Mouse (Mus musculus) midbrain, embryonic 14.5 days (tissue): Measurements from ENCODE around the gene Chd6. TPM values are rescaled to one million over a fixed set of nuclear protein-coding genes. Genes with fewer than 3 reads are reported as not detected.
A peak's percentile ranks its signal among the peaks of the same experiment; 100 is the strongest.

ENCODE experiments used
- ATAC-seq: fragments of 200-750 bp; cut with Nextera tagmentation; 2 replicates; pipeline ENCODE4 v1.8.0; 2017; ENCODE audit warnings: moderate number of reproducible peaks, moderate library complexity; ENCODE audit not compliant: low FRiP score, low TSS enrichment
- DNase-seq: peaks from one replicate; pipeline ENCODE4 v3.0.0-alpha.2; 2015
- H3K27ac ChIP-seq: fragments of 300-500 bp; sonication (generic); replicated peaks from 2 replicates; pipeline ENCODE4 v1.5.1; 2014; ENCODE audit warnings: mild to moderate bottlenecking, low read depth, low read length, moderate library complexity
- H3K27me3 ChIP-seq: fragments of 300-500 bp; sonication (generic); 2 replicates; pipeline ENCODE4 v1.6.1; 2014; ENCODE audit warnings: low read length, control low read depth, mixed read lengths; ENCODE audit not compliant: control insufficient read depth, insufficient read depth
- H3K36me3 ChIP-seq: fragments of 300-500 bp; sonication (generic); 2 replicates; pipeline ENCODE4 v1.6.1; 2014; ENCODE audit warnings: low read length, control low read depth; ENCODE audit not compliant: control insufficient read depth, insufficient read depth
- H3K4me1 ChIP-seq: fragments of 300-500 bp; sonication (generic); 2 replicates; pipeline ENCODE4 v1.6.1; 2014; ENCODE audit warnings: mild to moderate bottlenecking, antibody characterized with exemption, low read length, control low read depth; ENCODE audit not compliant: control insufficient read depth, insufficient read depth
- H3K4me2 ChIP-seq: fragments of 300-500 bp; sonication (generic); 2 replicates; pipeline ENCODE4 v1.6.1; 2014; ENCODE audit warnings: mild to moderate bottlenecking, low read length, moderate library complexity
- H3K4me3 ChIP-seq: fragments of 300-500 bp; sonication (generic); replicated peaks from 2 replicates; pipeline ENCODE4 v1.5.1; 2014; ENCODE audit warnings: low read depth, low read length
- H3K9ac ChIP-seq: fragments of 300-500 bp; sonication (generic); replicated peaks from 2 replicates; pipeline ENCODE4 v1.6.1; 2014; ENCODE audit warnings: mild to moderate bottlenecking, low read length, moderate library complexity
- H3K9me3 ChIP-seq: fragments of 300-500 bp; sonication (generic); 2 replicates; pipeline ENCODE4 v1.6.1; 2016; ENCODE audit warnings: low read length, control low read depth, mixed read lengths; ENCODE audit not compliant: control insufficient read depth
- WGBS: fragments of 180-500 bp; shearing (Covaris S2); extraction: QIAGEN DNeasy Blood & Tissue Kit; methylation state at CpG from one replicate; pipeline ENCODE4 v1.1.7; 2014; 5-methylcytosine and 5-hydroxymethylcytosine counted together
- polyA plus RNA-seq: library from polyadenylated mRNA; unstranded; fragments of >200 nt; fragmentation: Nextera tagmentation; extraction: Ambion mirVana; gene quantifications from 2 replicates; pipeline ENCODE4 v1.2.1, GENCODE M21; 2014

Gene Chd6
- polyA plus RNA-seq, 1 experiment from 2014 or later = 45.9 TPM

DNA sequence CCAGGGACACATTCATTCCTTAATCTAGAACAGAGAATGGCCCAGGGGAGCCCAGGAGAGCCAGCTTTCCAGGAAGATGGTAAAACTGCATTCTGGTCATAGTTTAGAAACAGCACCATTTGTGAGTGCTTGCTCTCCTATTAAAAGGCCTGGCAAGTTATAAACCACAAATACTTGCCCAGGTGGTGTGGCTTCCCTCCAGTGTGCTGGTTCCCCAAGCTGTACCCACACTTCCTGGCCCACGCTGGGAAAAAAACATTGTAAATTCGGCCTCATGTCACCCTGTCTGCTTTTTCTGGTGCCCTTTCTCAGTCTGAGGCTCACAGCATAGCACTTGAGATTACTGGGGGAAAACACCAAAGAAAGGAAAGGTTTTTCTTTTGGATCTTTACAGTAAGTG, 55.1 kb downstream of the Chd6 start:
- H3K27me3 ChIP-seq = no peaks in the 10 kb centered on the region
- H3K27ac ChIP-seq = no peak overlapping the region
- WGBS = 85% methylated on average over 2 of the region's 2 CpGs
- H3K4me3 ChIP-seq = no peak overlapping the region
- no peak overlapping the region for H3K9ac ChIP-seq
- no peaks in the 10 kb centered on the region for H3K9me3 ChIP-seq
- no peak for DNase-seq
- H3K4me1 ChIP-seq = no peaks in the 10 kb centered on the region
- no peak overlapping the region for H3K4me2 ChIP-seq
- peaks cover 16% of the 10 kb centered on the region for H3K36me3 ChIP-seq
- ATAC-seq = no peak

DNA sequence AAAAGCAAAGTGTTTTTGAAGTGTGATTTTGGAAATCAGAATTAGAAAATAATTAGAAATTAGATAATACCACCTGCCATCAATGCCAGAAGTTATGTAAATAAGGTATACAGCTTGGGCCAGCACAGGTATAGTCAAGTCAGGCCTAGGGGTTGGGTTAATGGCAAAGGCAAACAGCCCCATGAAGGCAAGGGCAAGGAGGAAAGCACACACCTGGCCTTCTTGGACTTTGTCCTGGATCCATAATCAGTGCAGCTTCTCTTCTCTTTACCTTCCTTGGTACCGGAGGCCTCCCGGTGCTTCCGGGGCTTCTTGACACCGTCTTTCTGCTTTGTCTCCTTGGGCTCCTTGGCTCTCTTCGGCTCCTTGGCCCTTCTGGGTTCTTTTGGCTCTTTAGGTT, 56.7 kb downstream of the Chd6 start:
- WGBS = 96% methylated on average over 5 of the region's 5 CpGs
- no peak overlapping the region for H3K27ac ChIP-seq
- no peaks in the 10 kb centered on the region for H3K27me3 ChIP-seq
- no peak overlapping the region for H3K4me3 ChIP-seq
- no peaks in the 10 kb centered on the region for H3K4me1 ChIP-seq
- DNase-seq (no peak), ATAC-seq (no peak)
- no peak overlapping the region for H3K4me2 ChIP-seq
- H3K9me3 ChIP-seq = no peaks in the 10 kb centered on the region
- no peak overlapping the region for H3K9ac ChIP-seq
- peaks cover 16% of the 10 kb centered on the region for H3K36me3 ChIP-seq

DNA sequence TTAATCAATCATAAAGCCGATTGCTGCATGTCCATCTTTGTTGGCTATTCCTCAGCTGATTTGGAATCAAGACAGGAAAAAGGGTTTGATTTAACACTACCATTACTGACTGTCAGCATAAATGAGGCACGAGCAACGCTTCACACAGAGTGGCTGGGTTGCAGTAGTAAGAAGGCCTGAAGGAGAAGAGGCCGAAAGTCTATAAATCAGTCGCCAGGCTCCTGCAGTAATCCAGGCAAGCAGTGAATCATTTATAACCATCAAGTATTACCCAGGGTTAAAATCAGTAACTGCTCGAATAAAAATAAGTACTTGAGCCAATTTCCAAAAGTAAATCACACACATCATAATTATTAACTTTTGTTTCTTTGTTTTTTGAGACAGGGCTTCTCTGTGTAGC, 59.4 kb downstream of the Chd6 start:
- peaks cover 26% of the 10 kb centered on the region for H3K36me3 ChIP-seq
- H3K9ac ChIP-seq = no peak overlapping the region
- ATAC-seq = no peak
- H3K4me1 ChIP-seq = no peaks in the 10 kb centered on the region
- H3K27me3 ChIP-seq = no peaks in the 10 kb centered on the region
- H3K9me3 ChIP-seq = no peaks in the 10 kb centered on the region
- H3K4me2 ChIP-seq = no peak overlapping the region
- no peak overlapping the region for H3K4me3 ChIP-seq
- 83% methylated on average over 6 of the region's 6 CpGs for WGBS
- DNase-seq = no peak
- no peak overlapping the region for H3K27ac ChIP-seq

DNA sequence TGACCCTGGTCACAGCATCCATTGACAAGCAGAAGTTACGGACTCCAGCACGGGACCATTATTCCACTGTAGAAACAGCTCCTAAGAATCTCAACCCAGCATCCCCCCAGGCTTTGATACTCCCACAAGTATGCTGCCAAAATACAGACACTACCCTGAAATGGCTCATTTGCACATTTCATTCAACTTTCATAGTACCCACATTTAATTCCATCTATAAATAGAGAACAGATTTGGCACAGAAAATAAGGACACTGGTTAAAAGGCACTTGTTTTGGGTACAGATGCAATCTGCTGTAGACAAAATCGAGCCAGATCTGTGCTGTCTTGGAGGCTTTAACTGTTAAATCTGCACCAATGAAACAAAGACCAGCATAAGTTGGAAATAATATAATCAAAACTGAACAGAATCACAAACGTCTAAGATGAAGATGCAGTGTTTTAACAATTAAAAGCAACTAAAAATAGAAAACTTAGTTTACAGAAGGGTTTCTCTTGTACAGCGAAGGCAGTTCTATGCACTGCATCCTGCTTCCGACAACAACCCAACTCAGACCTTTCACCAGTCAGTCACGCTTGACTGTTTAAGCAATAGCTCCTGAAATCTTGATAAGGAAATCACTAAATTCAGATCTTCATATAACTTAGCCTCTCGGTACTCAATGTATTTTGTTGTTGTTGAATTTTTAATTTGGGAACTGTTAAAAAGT, 64.2 kb downstream of the Chd6 start:
- no peak overlapping the region for H3K9ac ChIP-seq
- no peaks in the 10 kb centered on the region for H3K9me3 ChIP-seq
- no peak for ATAC-seq
- H3K4me3 ChIP-seq = no peak overlapping the region
- H3K4me2 ChIP-seq = no peak overlapping the region
- no peak overlapping the region for H3K27ac ChIP-seq
- H3K36me3 ChIP-seq = peaks cover 33% of the 10 kb centered on the region
- H3K27me3 ChIP-seq = no peaks in the 10 kb centered on the region
- no peaks in the 10 kb centered on the region for H3K4me1 ChIP-seq
- DNase-seq = no peak
- WGBS = 93% methylated on average over 8 of the region's 8 CpGs

DNA sequence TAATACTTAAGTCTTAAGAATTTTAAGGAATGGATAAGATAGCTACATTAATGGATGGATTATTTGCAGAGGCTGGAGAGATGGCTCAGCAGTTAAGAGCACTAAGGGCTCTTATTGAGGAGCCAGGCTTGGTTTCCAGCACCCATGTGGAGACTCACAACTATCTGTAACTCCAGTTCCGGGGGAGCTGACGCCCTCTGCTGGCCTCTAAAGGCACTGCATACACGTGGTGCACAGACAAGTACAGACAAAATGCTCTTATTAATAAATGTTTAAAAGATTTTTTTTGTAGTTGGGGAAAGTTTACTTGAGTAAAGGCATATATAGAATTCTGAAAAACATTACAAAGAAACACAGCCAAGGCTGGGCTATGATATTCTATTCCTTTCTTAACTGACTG, 66.0 kb downstream of the Chd6 start:
- no peak overlapping the region for H3K4me3 ChIP-seq
- H3K4me2 ChIP-seq = no peak overlapping the region
- H3K4me1 ChIP-seq = no peaks in the 10 kb centered on the region
- no peak for DNase-seq
- WGBS = 68% methylated on average over 3 of the region's 3 CpGs
- no peak for ATAC-seq
- H3K9ac ChIP-seq = no peak overlapping the region
- no peaks in the 10 kb centered on the region for H3K9me3 ChIP-seq
- H3K27me3 ChIP-seq = no peaks in the 10 kb centered on the region
- H3K36me3 ChIP-seq = peaks cover 51% of the 10 kb centered on the region
- H3K27ac ChIP-seq = no peak overlapping the region

DNA sequence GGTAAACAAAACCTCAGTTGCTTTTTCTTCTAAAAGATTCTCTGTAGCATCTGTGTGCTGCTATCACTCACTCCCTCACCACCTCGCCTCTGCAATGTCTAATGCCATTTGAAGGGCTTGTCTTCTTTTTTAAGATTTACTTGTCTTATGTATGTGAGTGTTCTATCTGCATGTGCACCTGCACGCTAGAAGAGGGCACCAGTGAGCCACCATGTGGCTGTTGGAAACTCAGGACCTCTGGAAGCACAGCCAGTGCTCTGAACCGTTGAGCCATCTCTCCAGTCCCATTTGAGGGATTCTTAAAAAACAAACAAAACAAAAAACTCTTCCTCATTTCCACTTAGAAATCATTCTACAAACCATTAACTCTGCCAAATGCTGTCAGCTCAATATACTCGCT, 68.1 kb downstream of the Chd6 start:
- H3K36me3 ChIP-seq = peaks cover 60% of the 10 kb centered on the region
- H3K9ac ChIP-seq = no peak overlapping the region
- H3K4me3 ChIP-seq = no peak overlapping the region
- H3K4me2 ChIP-seq = no peak overlapping the region
- no peaks in the 10 kb centered on the region for H3K4me1 ChIP-seq
- no peaks in the 10 kb centered on the region for H3K9me3 ChIP-seq
- no peak overlapping the region for H3K27ac ChIP-seq
- WGBS = 81% methylated on average over 4 of the region's 4 CpGs
- DNase-seq (no peak), ATAC-seq (no peak)
- H3K27me3 ChIP-seq = no peaks in the 10 kb centered on the region

DNA sequence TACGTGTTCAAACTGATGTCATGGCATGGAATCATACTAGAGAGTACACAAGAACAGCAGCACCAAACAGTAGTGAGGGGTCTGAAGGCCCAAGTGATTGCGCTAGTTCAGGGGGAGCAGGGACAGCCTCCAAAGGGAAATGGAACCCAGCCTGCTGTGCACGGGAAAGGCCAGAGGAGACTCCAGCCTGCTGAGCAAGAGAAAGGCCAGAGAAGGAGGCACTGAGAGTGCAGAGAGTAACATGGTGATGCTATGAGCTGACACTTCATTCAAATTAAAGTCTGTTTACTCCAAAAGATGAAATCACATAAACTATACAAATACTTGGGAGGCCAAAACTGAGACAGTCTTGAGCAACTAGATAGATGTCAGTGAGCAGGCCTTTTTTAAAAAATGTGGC, 71.1 kb downstream of the Chd6 start:
- Histone ChIP-seq H3K27ac (no peak overlapping the region), H3K4me2 (no peak overlapping the region), H3K9me3 (no peaks in the 10 kb centered on the region), H3K36me3 (peaks cover 54% of the 10 kb centered on the region), H3K9ac (no peak overlapping the region), H3K27me3 (no peaks in the 10 kb centered on the region), H3K4me3 (no peak overlapping the region), H3K4me1 (no peaks in the 10 kb centered on the region)
- WGBS = 86% methylated on average over 3 of the region's 3 CpGs
- DNase-seq (no peak), ATAC-seq (no peak)

DNA sequence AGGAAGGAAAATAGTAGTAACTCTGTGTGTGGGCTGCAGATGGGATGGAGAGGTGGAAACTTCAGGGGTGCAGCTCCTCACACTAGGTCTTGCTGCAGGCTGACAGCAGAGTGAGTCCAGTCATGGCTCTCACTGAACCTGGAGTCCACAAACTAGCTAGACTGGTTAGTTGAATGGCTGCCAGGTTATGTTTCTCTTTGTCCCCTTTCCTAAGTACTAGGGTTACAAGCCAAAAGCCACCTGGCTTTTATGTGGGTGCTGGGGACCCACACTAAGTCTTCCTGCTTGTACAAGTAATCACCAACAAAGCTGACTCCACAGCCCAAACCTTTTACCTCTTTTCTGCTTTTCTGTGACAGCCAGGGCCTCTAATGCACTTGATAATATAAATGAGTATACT, 75.7 kb downstream of the Chd6 start:
- Histone ChIP-seq H3K36me3 (peaks cover 45% of the 10 kb centered on the region), H3K9me3 (no peaks in the 10 kb centered on the region), H3K4me3 (no peak overlapping the region), H3K27me3 (no peaks in the 10 kb centered on the region), H3K4me2 (no peak overlapping the region), H3K9ac (no peak overlapping the region), H3K4me1 (no peaks in the 10 kb centered on the region), H3K27ac (no peak overlapping the region)
- ATAC-seq = no peak
- no peak for DNase-seq

DNA sequence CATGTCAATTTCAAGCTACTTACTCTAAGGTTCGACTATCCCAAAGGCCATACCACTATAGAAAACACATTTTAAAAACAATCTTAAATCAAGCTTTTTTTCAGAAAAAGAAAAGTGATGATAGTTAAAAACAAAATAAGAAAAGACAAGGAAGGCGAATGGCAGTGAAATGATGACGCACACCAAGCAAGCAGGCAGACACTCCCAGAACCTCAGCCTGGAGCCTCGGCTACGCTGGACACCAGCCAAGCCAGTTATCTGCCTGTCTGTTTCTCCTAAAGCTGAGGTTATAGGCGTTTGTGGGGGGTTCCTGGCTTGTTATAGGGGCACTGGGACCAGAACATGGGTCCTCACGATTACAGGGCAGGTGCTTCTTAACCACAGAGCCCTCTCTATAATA, 76.5 kb downstream of the Chd6 start:
- Histone ChIP-seq H3K4me3 (no peak overlapping the region), H3K4me2 (no peak overlapping the region), H3K36me3 (peaks cover 44% of the 10 kb centered on the region), H3K27me3 (no peaks in the 10 kb centered on the region), H3K9me3 (no peaks in the 10 kb centered on the region), H3K27ac (no peak overlapping the region), H3K4me1 (no peaks in the 10 kb centered on the region), H3K9ac (no peak overlapping the region)
- peak; percentile 12 for DNase-seq
- ATAC-seq = no peak
- WGBS = 87% methylated on average over 7 of the region's 7 CpGs
